Mouse (Mus musculus) adrenal gland, postnatal 4 days (tissue): ENCODE measurements around the gene Rbm6. TPM values are rescaled to one million over a fixed set of nuclear protein-coding genes. Genes with fewer than 3 reads are reported as not detected.

Experiments used
- DNase-seq, 2 experiments: peaks; one replicate each; pipeline ENCODE4 v3.0.0; 2021 to 2022; ENCODE audit warnings: low spot score in 2 of 2, mixed read lengths in 2 of 2
- total RNA-seq, 2 experiments: library from RNA; stranded (reverse); gene quantifications; 2 replicates each; pipeline ENCODE4 v1.2.3; 2021

Gene Rbm6
- total RNA-seq, 2 experiments from 2014 or later = 56.4 to 61.8 TPM

- no peak for DNase-seq
Observed at GRCm38 (mm10) chr9:107768851-107769250, 104.2 kb downstream of the Rbm6 start.

- no peak for DNase-seq
Observed at GRCm38 (mm10) chr9:107759593-107759992, 113.4 kb downstream of the Rbm6 start.

- DNase-seq = no peak
Observed at GRCm38 (mm10) chr9:107750378-107750777, 122.7 kb downstream of the Rbm6 start.

GRCm38 (mm10) chr9:107748063-107748462, 125.0 kb downstream of the Rbm6 start:
- DNase-seq = no peak

GRCm38 (mm10) chr9:107747310-107747709, 125.7 kb downstream of the Rbm6 start:
- DNase-seq = no peak

GRCm38 (mm10) chr9:107746679-107747078, 126.4 kb downstream of the Rbm6 start:
- no peak for DNase-seq

GRCm38 (mm10) chr9:107744061-107744460, 129.0 kb downstream of the Rbm6 start:
- DNase-seq = no peak

- DNase-seq = no peak
Observed at GRCm38 (mm10) chr9:107738841-107739202, 134.2 kb downstream of the Rbm6 start.

GRCm38 (mm10) chr9:107738020-107738840, 134.8 kb downstream of the Rbm6 start:
- peak; percentile 73 to 83 for DNase-seq

- DNase-seq = no peak
Observed at GRCm38 (mm10) chr9:107736185-107736485, 136.9 kb downstream of the Rbm6 start.

GRCm38 (mm10) chr9:107735356-107736184, 137.5 kb downstream of the Rbm6 start:
- no peak for DNase-seq

GRCm38 (mm10) chr9:107734567-107734971, 138.5 kb downstream of the Rbm6 start:
- DNase-seq = no peak

- DNase-seq = no peak
Observed at GRCm38 (mm10) chr9:107729709-107730108, 143.3 kb downstream of the Rbm6 start.

GRCm38 (mm10) chr9:107728919-107729670, 143.9 kb downstream of the Rbm6 start:
- no peak for DNase-seq

GRCm38 (mm10) chr9:107727041-107727440, 146.0 kb downstream of the Rbm6 start:
- no peak for DNase-seq

GRCm38 (mm10) chr9:107724796-107725195, 148.2 kb downstream of the Rbm6 start:
- no peak for DNase-seq

- no peak for DNase-seq
Observed at GRCm38 (mm10) chr9:107723794-107724531, 149.1 kb downstream of the Rbm6 start.
